ENCODE assay signal across 9 mouse cellular contexts in genomic region chr2:107879663-107880062, GRCm38 (mm10).
DNase-seq lines count a peak whose midpoint lies in the region; TF ChIP-seq lines count a peak whose summit lies in the region.
"Had no signal": no experiment of that assay in that cellular context is flagged by ENCODE, and none has a peak within 500 bp of the region (broad histone marks: within the 10 kb centered on the region; RNA-seq: fewer than 3 reads in every experiment).

No protein-coding gene starts in this region.

- no peak overlapping the region for H3K9ac ChIP-seq in liver, adult 2 months (ENCODE audit: low read depth, low read length)
- H3K9ac ChIP-seq: limb, embryonic 13.5 days; stomach, embryonic 15.5 days had no signal

- no peak overlapping the region for H3K4me3 ChIP-seq in liver, adult 2 months (ENCODE audit: insufficient read depth, low read depth, low read length)
- H3K4me3 ChIP-seq in myocyte, result no peak overlapping the region
- H3K4me3 ChIP-seq: limb, embryonic 13.5 days; stomach, embryonic 15.5 days had no signal

- no peaks in the 10 kb centered on the region for H3K27me3 ChIP-seq in liver, adult 2 months (ENCODE audit: control insufficient read depth, insufficient read depth, low read length)
- H3K27me3 ChIP-seq in myocyte (ENCODE audit: control insufficient read depth, insufficient read depth, insufficient read length), result no peaks in the 10 kb centered on the region
- H3K27me3 ChIP-seq: limb, embryonic 13.5 days; stomach, embryonic 15.5 days had no signal

- peak overlapping the region; percentile 32 for H3K4me2 ChIP-seq in myocyte (ENCODE audit: low read depth)
- H3K4me2 ChIP-seq: limb, embryonic 13.5 days; stomach, embryonic 15.5 days had no signal

- DNase-seq in liver, adult 2 months (ENCODE audit: extremely low read depth, low read depth, low spot score), result peak; percentile 19
- DNase-seq in liver, result no peak
- DNase-seq in R1 (ENCODE audit: low read depth, low spot score), result peak; percentile 19
- peak; percentile 6 for DNase-seq in embryo, embryonic 9.5 days (ENCODE audit: extremely low spot score)
- DNase-seq in lung, postnatal 14 days, result no peak
- no peak for DNase-seq in thymus, postnatal 0 days (ENCODE audit: low spot score)

- H3K27ac ChIP-seq in liver, adult 2 months (replicated peaks; ENCODE audit: insufficient read depth, low read depth, low read length), result no peak overlapping the region
- H3K27ac ChIP-seq: limb, embryonic 13.5 days; stomach, embryonic 15.5 days had no signal

- 16% methylated on average over 2 of the region's 2 CpGs for WGBS in liver, adult 2 months

- H3K79me2 ChIP-seq in liver, adult 2 months (ENCODE audit: control insufficient read depth, insufficient read depth, low read length), result no peaks in the 10 kb centered on the region
- no peaks in the 10 kb centered on the region for H3K79me2 ChIP-seq in myocyte (ENCODE audit: control insufficient read depth, insufficient read depth)

- TF ChIP-seq CTCF in liver, adult 2 months (IDR thresholded peaks at IDR 0.05; ENCODE audit: low read depth, low read length), result peak; percentile 31; the same call in 1 of the 2 replicates

- no peak for TF ChIP-seq POLR2A in liver, adult 2 months (IDR thresholded peaks at IDR 0.05; ENCODE audit: extremely low read depth, insufficient read depth, low read length)
- no peak for TF ChIP-seq POLR2A in myocyte (IDR thresholded peaks at IDR 0.05; ENCODE audit: insufficient read length, low read depth)

- no peaks in the 10 kb centered on the region for H3K4me1 ChIP-seq in liver, adult 2 months (ENCODE audit: control insufficient read depth, insufficient read depth, low read length)
- H3K4me1 ChIP-seq: limb, embryonic 13.5 days; stomach, embryonic 15.5 days had no signal

- no peaks in the 10 kb centered on the region for H3K36me3 ChIP-seq in liver, adult 2 months (ENCODE audit: control insufficient read depth, insufficient read depth, low read length)
- no peaks in the 10 kb centered on the region for H3K36me3 ChIP-seq in myocyte (ENCODE audit: control insufficient read depth, insufficient read depth)
- H3K36me3 ChIP-seq: limb, embryonic 13.5 days; stomach, embryonic 15.5 days had no signal

- H3ac ChIP-seq in myocyte (ENCODE audit: control insufficient read depth, insufficient read length), result no peak overlapping the region

TF ChIP-seq in myocyte, 11 proteins besides CTCF, POLR2A, EP300 and RAD21:
- TF ChIP-seq E2F4 (IDR thresholded peaks at IDR 0.05; ENCODE audit: insufficient read depth) (no peak), MAX (IDR thresholded peaks at IDR 0.05; ENCODE audit: low read depth) (no peak), POLR2AphosphoS2 (IDR thresholded peaks at IDR 0.05; ENCODE audit: insufficient read length, low read depth) (no peak), REST (IDR thresholded peaks at IDR 0.05; ENCODE audit: insufficient read depth, insufficient read length) (no peak), USF1 (IDR thresholded peaks at IDR 0.05; ENCODE audit: low read depth) (no peak), CEBPB (IDR thresholded peaks at IDR 0.05; ENCODE audit: insufficient read depth, poor library complexity, severe bottlenecking) (no peak), TCF3 (IDR thresholded peaks at IDR 0.05; ENCODE audit: insufficient read length, low read depth) (no peak), SRF (IDR thresholded peaks at IDR 0.05; ENCODE audit: control insufficient read depth, insufficient read length, low read depth) (no peak), TCF12 (IDR thresholded peaks at IDR 0.05; ENCODE audit: insufficient read depth, poor library complexity, severe bottlenecking) (no peak), MYOG (IDR thresholded peaks at IDR 0.05; ENCODE audit: control insufficient read depth in 1 of 3, insufficient read depth in 1 of 3, insufficient read length in 2 of 3, low read depth in 2 of 3) (no peak), MYOD1 (IDR thresholded peaks at IDR 0.05; ENCODE audit: control insufficient read depth in 1 of 3, insufficient read length in 2 of 3, low read depth in 2 of 3) (no peak)

Comparison
In these comparisons a context has a peak if more than half of its experiments do, and no peak if none do; other contexts are left out.
1. DNase-seq: peak in liver, adult 2 months (single experiment), R1 (single experiment) and embryo, embryonic 9.5 days (single experiment); none in liver (single experiment), lung, postnatal 14 days (single experiment) and thymus, postnatal 0 days (single experiment).